Mouse (Mus musculus): ENCODE data around the gene Celf2. TPM values are rescaled to one million over a fixed set of nuclear protein-coding genes. Genes with fewer than 3 reads are reported as not detected.

The Celf2 gene
- polyA plus RNA-seq, 1 experiment, result 68.7 TPM

DNA sequence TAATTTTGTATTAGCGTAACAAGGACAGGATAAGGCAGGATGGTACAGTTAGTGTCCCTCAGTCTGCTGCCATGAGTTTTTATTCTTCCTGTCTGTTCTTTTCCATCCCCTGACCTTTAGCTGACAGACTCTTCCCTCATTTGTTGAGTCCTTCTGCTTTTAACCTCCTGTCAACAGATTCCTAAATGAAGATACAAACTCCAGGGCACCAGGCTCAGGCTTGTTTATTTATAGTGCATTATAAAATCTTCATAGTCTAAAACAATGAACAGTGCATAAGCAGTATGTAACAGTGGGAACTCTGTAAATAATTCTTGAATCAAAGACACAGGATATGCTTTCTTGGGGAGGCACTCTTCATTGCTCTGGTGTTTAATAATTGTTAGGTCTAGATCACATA is 131.5 kb downstream of the Celf2 start:
- TF ChIP-seq POLR2A (IDR thresholded peaks at IDR 0.05; ENCODE audit: borderline replicate concordance, insufficient read depth, low read length), result no peak
- TF ChIP-seq CTCF (IDR thresholded peaks at IDR 0.05; ENCODE audit: borderline replicate concordance, insufficient read depth, low read depth, low read length), result no peak
- H3K4me1 ChIP-seq (ENCODE audit: control insufficient read depth, insufficient read depth, low read length), result no peaks in the 10 kb centered on the region
- 97% methylated on average over 1 of the region's 1 CpGs for WGBS
- no peak overlapping the region for H3K27ac ChIP-seq (ENCODE audit: insufficient read depth, low read length)
- DNase-seq, result no peak
- H3K4me3 ChIP-seq (replicated peaks; ENCODE audit: insufficient read depth, low read depth, low read length), result no peak overlapping the region
- H3K27me3 ChIP-seq (ENCODE audit: control insufficient read depth, insufficient read depth, low read length), result no peaks in the 10 kb centered on the region

DNA sequence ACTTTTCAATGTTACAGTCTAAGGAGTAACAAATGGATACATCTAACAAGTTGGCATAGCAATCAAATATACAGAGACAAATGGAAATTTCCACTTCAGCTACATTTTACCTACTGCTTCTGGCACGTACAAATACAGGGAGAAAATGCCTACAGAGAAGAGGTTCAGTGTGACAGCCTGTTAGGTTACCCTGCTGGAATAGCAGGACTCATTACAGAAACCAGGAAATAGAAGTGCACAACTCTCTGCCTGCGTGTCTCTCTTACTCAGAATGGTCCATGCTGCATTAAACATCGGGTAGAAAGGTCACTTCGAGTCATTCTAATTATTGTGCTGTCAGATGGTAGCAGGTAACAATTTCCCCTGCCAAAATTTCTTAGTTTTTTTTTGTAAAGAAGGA is 141.6 kb downstream of the Celf2 start:
- no peaks in the 10 kb centered on the region for H3K4me1 ChIP-seq (ENCODE audit: control insufficient read depth, insufficient read depth, low read length)
- WGBS, result 25% methylated on average over 4 of the region's 4 CpGs
- no peaks in the 10 kb centered on the region for H3K27me3 ChIP-seq (ENCODE audit: control insufficient read depth, insufficient read depth, low read length)
- H3K27ac ChIP-seq (ENCODE audit: insufficient read depth, low read length), result no peak overlapping the region
- DNase-seq, result peak in 1 of 2 experiments; percentile 8
- TF ChIP-seq CTCF (IDR thresholded peaks at IDR 0.05; ENCODE audit: borderline replicate concordance, insufficient read depth, low read depth, low read length), result no peak
- TF ChIP-seq POLR2A (IDR thresholded peaks at IDR 0.05; ENCODE audit: borderline replicate concordance, insufficient read depth, low read length), result no peak
- H3K4me3 ChIP-seq (replicated peaks; ENCODE audit: insufficient read depth, low read depth, low read length), result no peak overlapping the region

DNA sequence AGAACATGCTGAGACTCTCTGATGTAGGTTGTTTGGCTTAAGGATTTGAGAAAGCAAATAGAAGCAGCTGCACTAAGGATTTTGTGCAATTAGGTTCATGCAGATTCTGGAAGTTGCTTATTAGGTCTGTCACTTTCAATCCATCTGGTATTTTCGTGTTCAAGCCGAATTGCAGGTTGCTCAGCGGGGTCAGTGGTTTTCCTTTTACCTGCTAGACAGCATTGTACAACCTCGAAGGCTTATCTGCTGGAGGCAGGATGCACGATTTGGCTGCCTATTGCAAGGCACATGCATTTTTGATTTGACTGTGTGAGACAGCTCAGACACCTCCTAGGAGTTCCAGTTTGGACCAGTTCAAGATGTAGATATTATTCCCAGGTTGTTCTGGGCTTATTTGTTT is 149.8 kb downstream of the Celf2 start:
- peak in 1 of 2 experiments; percentile 9 for DNase-seq
- no peak overlapping the region for H3K27ac ChIP-seq (ENCODE audit: insufficient read depth, low read length)
- no peak for TF ChIP-seq POLR2A (IDR thresholded peaks at IDR 0.05; ENCODE audit: borderline replicate concordance, insufficient read depth, low read length)
- TF ChIP-seq CTCF (IDR thresholded peaks at IDR 0.05; ENCODE audit: borderline replicate concordance, insufficient read depth, low read depth, low read length), result no peak
- no peak overlapping the region for H3K4me3 ChIP-seq (replicated peaks; ENCODE audit: insufficient read depth, low read depth, low read length)
- H3K4me1 ChIP-seq (ENCODE audit: control insufficient read depth, insufficient read depth, low read length), result no peaks in the 10 kb centered on the region; the same call in 1 of the 2 replicates
- WGBS, result 20% methylated on average over 5 of the region's 5 CpGs
- H3K27me3 ChIP-seq (ENCODE audit: control insufficient read depth, insufficient read depth, low read length), result no peaks in the 10 kb centered on the region

DNA sequence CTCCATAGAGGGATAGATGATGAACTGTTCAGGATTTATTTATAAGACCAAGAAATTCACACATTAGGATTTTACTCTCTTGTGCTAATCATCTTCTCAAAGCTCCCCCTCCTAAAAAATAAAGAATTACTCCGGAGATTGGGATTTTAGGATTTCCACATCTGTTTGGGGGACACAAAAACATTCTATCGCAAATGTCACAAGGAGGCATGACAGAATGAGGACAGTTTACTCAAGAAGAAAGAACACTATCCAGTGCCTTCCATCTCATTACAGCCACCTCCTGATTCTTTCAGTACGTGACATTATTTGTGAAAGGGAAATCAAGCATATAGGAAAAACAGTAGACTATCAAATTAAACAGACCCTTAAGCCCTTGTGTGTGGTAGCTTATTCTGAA is 150.5 kb downstream of the Celf2 start:
- TF ChIP-seq CTCF (IDR thresholded peaks at IDR 0.05; ENCODE audit: borderline replicate concordance, insufficient read depth, low read depth, low read length) (no peak), POLR2A (IDR thresholded peaks at IDR 0.05; ENCODE audit: borderline replicate concordance, insufficient read depth, low read length) (no peak)
- WGBS, result 93% methylated on average over 3 of the region's 3 CpGs
- no peak overlapping the region for H3K27ac ChIP-seq (ENCODE audit: insufficient read depth, low read length)
- no peaks in the 10 kb centered on the region; the same call in 1 of the 2 replicates for H3K4me1 ChIP-seq (ENCODE audit: control insufficient read depth, insufficient read depth, low read length)
- no peak for DNase-seq
- no peak overlapping the region for H3K4me3 ChIP-seq (replicated peaks; ENCODE audit: insufficient read depth, low read depth, low read length)
- no peaks in the 10 kb centered on the region for H3K27me3 ChIP-seq (ENCODE audit: control insufficient read depth, insufficient read depth, low read length)

DNA sequence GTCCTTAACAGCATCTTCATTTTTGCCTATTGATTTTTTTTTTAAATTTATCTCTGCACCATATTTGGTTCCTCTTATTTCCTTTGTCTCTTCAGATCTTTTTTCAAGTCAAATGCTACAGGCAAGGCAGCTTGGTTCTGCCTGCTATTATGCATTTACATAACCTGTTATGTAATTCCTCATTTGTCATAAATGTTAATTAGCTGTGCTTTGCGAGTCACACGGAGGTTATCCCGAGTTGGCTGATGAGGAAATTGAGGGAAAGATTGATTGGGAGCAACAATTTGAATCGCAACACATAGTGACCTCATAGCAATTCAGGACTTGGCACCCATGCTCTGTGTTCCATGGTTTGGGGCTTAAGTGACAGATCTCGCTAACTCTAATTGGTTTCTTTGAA is 158.1 kb downstream of the Celf2 start:
- DNase-seq, result no peak
- Histone ChIP-seq H3K27me3 (ENCODE audit: control insufficient read depth, insufficient read depth, low read length) (no peaks in the 10 kb centered on the region), H3K27ac (ENCODE audit: insufficient read depth, low read length) (no peak overlapping the region), H3K4me1 (ENCODE audit: control insufficient read depth, insufficient read depth, low read length) (no peaks in the 10 kb centered on the region), H3K4me3 (replicated peaks; ENCODE audit: insufficient read depth, low read depth, low read length) (no peak overlapping the region)
- TF ChIP-seq CTCF (IDR thresholded peaks at IDR 0.05; ENCODE audit: borderline replicate concordance, insufficient read depth, low read depth, low read length) (no peak), POLR2A (IDR thresholded peaks at IDR 0.05; ENCODE audit: borderline replicate concordance, insufficient read depth, low read length) (no peak)
- WGBS, result 91% methylated on average over 5 of the region's 5 CpGs

DNA sequence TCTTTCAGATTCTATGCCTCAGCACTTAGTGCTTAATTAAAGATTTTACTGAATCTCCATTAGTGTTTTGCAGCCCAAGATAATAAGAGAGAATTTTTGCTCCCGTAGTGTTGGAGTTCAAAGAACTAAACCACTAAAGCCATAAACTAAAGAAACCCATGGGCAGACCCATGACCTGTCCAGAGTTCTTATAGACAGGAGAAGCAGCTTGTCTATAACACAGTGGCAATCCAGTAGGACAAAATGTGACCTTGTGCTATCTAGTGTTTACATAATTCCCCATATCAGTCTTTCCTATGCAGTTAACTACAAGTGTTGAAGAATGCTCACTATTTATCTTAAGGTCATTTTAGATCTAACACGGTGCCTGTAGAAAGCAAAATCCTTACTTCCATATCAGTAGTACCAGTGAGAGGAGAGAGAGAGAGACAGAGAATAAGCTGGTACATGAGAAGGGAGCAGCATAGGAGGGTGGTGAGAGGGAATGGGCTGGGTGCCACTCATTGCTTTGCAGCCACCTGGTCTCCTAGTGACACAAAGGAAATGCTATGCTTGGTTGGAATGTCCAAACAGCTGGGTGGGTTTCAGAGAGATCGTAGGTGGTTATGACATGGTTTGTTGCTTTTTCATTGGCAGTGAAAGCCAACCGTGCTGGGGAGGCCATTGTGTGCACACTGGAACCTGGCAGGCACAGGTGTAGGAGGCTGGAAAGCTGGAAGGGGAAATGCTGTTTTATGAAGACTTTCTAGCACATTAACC is 162.5 kb downstream of the Celf2 start:
- WGBS, result 58% methylated on average over 4 of the region's 4 CpGs
- no peak for DNase-seq
- no peak for TF ChIP-seq POLR2A (IDR thresholded peaks at IDR 0.05; ENCODE audit: borderline replicate concordance, insufficient read depth, low read length)
- TF ChIP-seq CTCF (IDR thresholded peaks at IDR 0.05; ENCODE audit: borderline replicate concordance, insufficient read depth, low read depth, low read length), result no peak
- Histone ChIP-seq H3K4me3 (replicated peaks; ENCODE audit: insufficient read depth, low read depth, low read length) (no peak overlapping the region), H3K27ac (ENCODE audit: insufficient read depth, low read length) (no peak overlapping the region), H3K4me1 (ENCODE audit: control insufficient read depth, insufficient read depth, low read length) (no peaks in the 10 kb centered on the region), H3K27me3 (ENCODE audit: control insufficient read depth, insufficient read depth, low read length) (no peaks in the 10 kb centered on the region)

DNA sequence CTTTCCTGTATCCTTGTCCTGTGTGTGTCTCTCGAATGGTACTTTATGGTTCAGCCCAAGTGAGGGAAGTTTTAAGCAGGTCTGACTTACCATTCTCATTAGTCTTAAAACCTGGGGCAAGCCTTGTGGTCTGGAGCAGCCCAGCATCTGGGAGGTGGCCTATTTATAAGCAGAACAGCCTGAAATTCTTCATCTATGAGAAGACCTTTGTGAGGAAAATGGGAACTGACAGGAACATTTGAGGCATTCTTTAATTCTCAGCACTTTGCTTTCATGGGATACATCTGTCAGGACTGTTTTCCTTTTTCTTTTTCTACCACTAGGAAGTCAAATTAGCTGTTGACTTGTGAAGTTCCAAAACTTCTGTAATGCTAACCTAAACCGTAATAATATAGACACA is 164.4 kb downstream of the Celf2 start:
- Histone ChIP-seq H3K27me3 (ENCODE audit: control insufficient read depth, insufficient read depth, low read length) (no peaks in the 10 kb centered on the region), H3K4me3 (replicated peaks; ENCODE audit: insufficient read depth, low read depth, low read length) (no peak overlapping the region), H3K4me1 (ENCODE audit: control insufficient read depth, insufficient read depth, low read length) (no peaks in the 10 kb centered on the region), H3K27ac (ENCODE audit: insufficient read depth, low read length) (no peak overlapping the region)
- TF ChIP-seq POLR2A (IDR thresholded peaks at IDR 0.05; ENCODE audit: borderline replicate concordance, insufficient read depth, low read length), result no peak
- no peak for TF ChIP-seq CTCF (IDR thresholded peaks at IDR 0.05; ENCODE audit: borderline replicate concordance, insufficient read depth, low read depth, low read length)
- DNase-seq, result no peak
- WGBS, result 98% methylated on average over 2 of the region's 2 CpGs

DNA sequence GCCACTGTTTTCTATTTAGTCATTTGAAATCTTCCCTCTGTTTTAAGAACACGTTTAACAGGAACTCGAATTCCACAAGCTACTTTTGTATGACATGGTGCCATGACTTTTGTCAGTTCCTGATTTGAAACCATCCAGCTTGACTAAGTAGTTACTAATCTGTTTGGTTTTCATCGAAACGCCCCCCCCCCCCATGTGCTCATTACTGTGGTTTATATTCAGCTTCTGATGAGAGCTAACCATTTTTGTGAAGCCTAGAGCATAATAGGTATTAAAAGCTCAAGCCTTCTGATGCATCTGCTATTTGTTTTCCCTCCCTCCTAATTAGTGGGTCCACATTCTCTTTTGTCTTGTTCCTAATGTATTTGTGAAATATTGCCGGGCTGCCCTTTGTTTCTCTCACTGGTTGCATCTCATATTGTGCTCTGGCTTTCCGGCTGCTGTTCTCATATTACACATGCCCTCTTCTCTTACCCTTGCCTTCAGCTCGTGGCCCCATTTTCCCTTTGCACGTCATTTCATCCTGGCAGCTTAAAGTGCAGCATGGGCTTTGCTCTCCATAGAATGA is 166.4 kb downstream of the Celf2 start:
- no peak overlapping the region for H3K27ac ChIP-seq (ENCODE audit: insufficient read depth, low read length)
- no peaks in the 10 kb centered on the region for H3K27me3 ChIP-seq (ENCODE audit: control insufficient read depth, insufficient read depth, low read length)
- DNase-seq, result no peak
- TF ChIP-seq CTCF (IDR thresholded peaks at IDR 0.05; ENCODE audit: borderline replicate concordance, insufficient read depth, low read depth, low read length) (no peak), POLR2A (IDR thresholded peaks at IDR 0.05; ENCODE audit: borderline replicate concordance, insufficient read depth, low read length) (no peak)
- H3K4me1 ChIP-seq (ENCODE audit: control insufficient read depth, insufficient read depth, low read length), result no peaks in the 10 kb centered on the region
- WGBS, result 78% methylated on average over 8 of the region's 8 CpGs
- H3K4me3 ChIP-seq (replicated peaks; ENCODE audit: insufficient read depth, low read depth, low read length), result no peak overlapping the region

All from cerebellum, adult 2 months (tissue).